Mouse (Mus musculus) midbrain, embryonic 13.5 days (tissue): ENCODE data around the gene Dbh. TPM values are rescaled to one million over a fixed set of nuclear protein-coding genes. Genes with fewer than 3 reads are reported as not detected.

Experiments
- ATAC-seq: fragments of 200-750 bp; cut with Nextera tagmentation; 2 replicates; pipeline ENCODE4 v1.8.0; 2017; ENCODE audit warnings: mild to moderate bottlenecking, moderate TSS enrichment, moderate library complexity
- H3K27ac ChIP-seq: fragments of 300-500 bp; sonication (generic); 2 replicates; pipeline ENCODE4 v1.5.1; 2015; ENCODE audit warnings: inconsistent platforms, mild to moderate bottlenecking, moderate library complexity
- H3K27me3 ChIP-seq: fragments of 300-500 bp; sonication (generic); 2 replicates; pipeline ENCODE4 v1.6.1; 2015; ENCODE audit warnings: mild to moderate bottlenecking, inconsistent platforms
- H3K36me3 ChIP-seq: fragments of 300-500 bp; sonication (generic); 2 replicates; pipeline ENCODE4 v1.6.1; 2015; ENCODE audit warnings: mild to moderate bottlenecking, inconsistent platforms
- H3K4me1 ChIP-seq: fragments of 300-500 bp; sonication (generic); replicated peaks from 2 replicates; pipeline ENCODE4 v1.6.1; 2015; ENCODE audit warnings: inconsistent platforms
- H3K4me2 ChIP-seq: fragments of 300-500 bp; sonication (generic); replicated peaks from 2 replicates; pipeline ENCODE4 v1.6.1; 2015; ENCODE audit warnings: moderate library complexity, mild to moderate bottlenecking, inconsistent platforms
- H3K4me3 ChIP-seq: fragments of 300-500 bp; sonication (generic); replicated peaks from 2 replicates; pipeline ENCODE4 v1.5.1; 2015; ENCODE audit warnings: mild to moderate bottlenecking, inconsistent platforms
- H3K9ac ChIP-seq: fragments of 300-500 bp; sonication (generic); replicated peaks from 2 replicates; pipeline ENCODE4 v1.6.1; 2015; ENCODE audit warnings: mild to moderate bottlenecking, inconsistent platforms
- H3K9me3 ChIP-seq: fragments of 300-500 bp; sonication (generic); 2 replicates; pipeline ENCODE4 v1.6.1; 2016; ENCODE audit warnings: mild to moderate bottlenecking, inconsistent platforms
- WGBS: fragments of 180-500 bp; shearing (Covaris S2); methylation state at CpG from one replicate; pipeline ENCODE4 v1.1.7; 2015; 5-methylcytosine and 5-hydroxymethylcytosine counted together
- polyA plus RNA-seq: library from polyadenylated mRNA; unstranded; fragments of >200 nt; fragmentation: Nextera tagmentation; extraction: Ambion mirVana; gene quantifications from 2 replicates; pipeline ENCODE4 v1.2.1, GENCODE M21; 2015

Gene Dbh
- polyA plus RNA-seq, 1 experiment from 2014 or later: 0.19 TPM

DNA sequence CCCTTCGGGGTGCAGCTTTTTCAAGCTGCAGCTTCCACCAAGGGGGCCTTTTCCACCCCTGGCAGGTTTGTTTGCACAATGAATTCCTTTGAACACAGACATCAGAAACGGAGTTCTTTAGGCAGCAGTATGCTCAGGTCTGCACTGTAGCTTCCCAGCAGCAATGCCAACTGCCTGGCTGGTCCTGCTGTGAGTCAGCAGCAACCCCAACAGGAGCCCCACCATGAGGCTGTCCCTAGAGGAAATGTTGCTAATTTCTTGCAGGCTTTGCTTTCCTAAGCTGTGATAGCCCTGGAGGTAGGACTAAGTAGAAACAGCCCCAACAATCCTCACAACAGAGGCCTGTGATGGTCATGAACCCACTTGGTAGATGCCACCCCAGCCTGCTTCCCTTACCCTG is 2.0 kb downstream of the Dbh start:
- no peak for ATAC-seq
- Histone ChIP-seq H3K27me3 (no peaks in the 10 kb centered on the region), H3K36me3 (no peaks in the 10 kb centered on the region), H3K27ac (no peak overlapping the region), H3K4me1 (peaks cover 12% of the 10 kb centered on the region), H3K4me3 (no peak overlapping the region), H3K9me3 (no peaks in the 10 kb centered on the region), H3K9ac (no peak overlapping the region), H3K4me2 (no peak overlapping the region)
- WGBS: 38% methylated on average over 2 of the region's 2 CpGs

DNA sequence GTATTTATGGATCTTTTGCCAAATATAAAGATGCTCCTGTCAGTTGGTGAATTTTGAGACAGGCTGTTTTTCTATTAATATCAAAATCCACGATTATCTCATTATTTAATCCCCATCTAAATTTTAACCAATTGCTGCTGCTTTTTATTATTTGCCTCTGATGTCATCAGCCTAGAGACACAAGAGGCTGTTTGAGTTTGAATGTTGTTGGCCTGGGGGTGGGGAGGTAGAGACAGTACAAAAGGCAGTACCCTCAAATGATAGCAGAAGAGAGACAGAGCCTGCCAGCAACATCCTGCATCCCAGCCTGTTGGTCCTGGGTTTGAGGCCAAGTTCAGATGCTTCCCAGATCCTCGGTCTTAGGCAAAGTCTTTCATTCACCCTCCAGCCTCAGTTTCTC is 9.2 kb downstream of the Dbh start:
- no peak overlapping the region for H3K4me2 ChIP-seq
- H3K36me3 ChIP-seq: no peaks in the 10 kb centered on the region
- no peaks in the 10 kb centered on the region for H3K27me3 ChIP-seq
- no peak overlapping the region for H3K4me3 ChIP-seq
- no peaks in the 10 kb centered on the region for H3K4me1 ChIP-seq
- no peaks in the 10 kb centered on the region for H3K9me3 ChIP-seq
- no peak overlapping the region for H3K9ac ChIP-seq
- no peak for ATAC-seq
- 79% methylated on average over 2 of the region's 2 CpGs for WGBS
- no peak overlapping the region for H3K27ac ChIP-seq

GRCm38 (mm10) chr2:27175696-27176267 is 10.7 kb downstream of the Dbh start:
- Histone ChIP-seq H3K27me3 (no peaks in the 10 kb centered on the region), H3K4me1 (no peaks in the 10 kb centered on the region), H3K36me3 (no peaks in the 10 kb centered on the region), H3K9ac (no peak overlapping the region), H3K9me3 (no peaks in the 10 kb centered on the region), H3K4me2 (no peak overlapping the region), H3K27ac (no peak overlapping the region), H3K4me3 (no peak overlapping the region)
- WGBS: 80% methylated on average over 10 of the region's 10 CpGs
- no peak for ATAC-seq

GRCm38 (mm10) chr2:27179101-27179500 is 14.1 kb downstream of the Dbh start:
- Histone ChIP-seq H3K9ac (no peak overlapping the region), H3K4me3 (no peak overlapping the region), H3K4me1 (no peaks in the 10 kb centered on the region), H3K27me3 (no peaks in the 10 kb centered on the region), H3K27ac (no peak overlapping the region), H3K36me3 (no peaks in the 10 kb centered on the region), H3K9me3 (no peaks in the 10 kb centered on the region), H3K4me2 (no peak overlapping the region)
- 77% methylated on average over 8 of the region's 8 CpGs for WGBS
- ATAC-seq: no peak

- no peak overlapping the region for H3K27ac ChIP-seq
- 73% methylated on average over 4 of the region's 4 CpGs for WGBS
- no peak for ATAC-seq
- no peaks in the 10 kb centered on the region for H3K36me3 ChIP-seq
- H3K4me3 ChIP-seq: no peak overlapping the region
- no peaks in the 10 kb centered on the region for H3K9me3 ChIP-seq
- no peaks in the 10 kb centered on the region for H3K4me1 ChIP-seq
- H3K27me3 ChIP-seq: no peaks in the 10 kb centered on the region
- H3K4me2 ChIP-seq: no peak overlapping the region
- no peak overlapping the region for H3K9ac ChIP-seq
Measured at GRCm38 (mm10) chr2:27181907-27182306, 16.9 kb downstream of the Dbh start.

- Histone ChIP-seq H3K27ac (no peak overlapping the region), H3K9ac (no peak overlapping the region)
- no peak for ATAC-seq
Measured at GRCm38 (mm10) chr2:27183734-27184133, 18.7 kb downstream of the Dbh start.

GRCm38 (mm10) chr2:27187531-27187930 is 22.5 kb downstream of the Dbh start:
- no peak for ATAC-seq
- Histone ChIP-seq H3K27me3 (no peaks in the 10 kb centered on the region), H3K4me3 (no peak overlapping the region), H3K9ac (no peak overlapping the region), H3K27ac (no peak overlapping the region), H3K4me1 (no peaks in the 10 kb centered on the region), H3K4me2 (no peak overlapping the region), H3K9me3 (no peaks in the 10 kb centered on the region), H3K36me3 (no peaks in the 10 kb centered on the region)
- WGBS: 90% methylated on average over 6 of the region's 6 CpGs

More at GRCm38 (mm10) chr2:27183734-27184133, 18.7 kb downstream of the Dbh start:
- H3K4me3 ChIP-seq: no peak overlapping the region
- no peaks in the 10 kb centered on the region for H3K27me3 ChIP-seq
- no peak overlapping the region for H3K4me2 ChIP-seq
- no peaks in the 10 kb centered on the region for H3K36me3 ChIP-seq
- 84% methylated on average over 12 of the region's 12 CpGs for WGBS
- no peaks in the 10 kb centered on the region for H3K4me1 ChIP-seq
- no peaks in the 10 kb centered on the region for H3K9me3 ChIP-seq

- no peaks in the 10 kb centered on the region for H3K27me3 ChIP-seq
- 65% methylated on average over 4 of the region's 4 CpGs for WGBS
- ATAC-seq: no peak
- no peaks in the 10 kb centered on the region for H3K36me3 ChIP-seq
- no peaks in the 10 kb centered on the region for H3K4me1 ChIP-seq
- H3K9me3 ChIP-seq: no peaks in the 10 kb centered on the region
- H3K4me2 ChIP-seq: no peak overlapping the region
- H3K4me3 ChIP-seq: no peak overlapping the region
- H3K27ac ChIP-seq: no peak overlapping the region
- no peak overlapping the region for H3K9ac ChIP-seq
Measured at GRCm38 (mm10) chr2:27189994-27190393, 25.0 kb downstream of the Dbh start.

DNA sequence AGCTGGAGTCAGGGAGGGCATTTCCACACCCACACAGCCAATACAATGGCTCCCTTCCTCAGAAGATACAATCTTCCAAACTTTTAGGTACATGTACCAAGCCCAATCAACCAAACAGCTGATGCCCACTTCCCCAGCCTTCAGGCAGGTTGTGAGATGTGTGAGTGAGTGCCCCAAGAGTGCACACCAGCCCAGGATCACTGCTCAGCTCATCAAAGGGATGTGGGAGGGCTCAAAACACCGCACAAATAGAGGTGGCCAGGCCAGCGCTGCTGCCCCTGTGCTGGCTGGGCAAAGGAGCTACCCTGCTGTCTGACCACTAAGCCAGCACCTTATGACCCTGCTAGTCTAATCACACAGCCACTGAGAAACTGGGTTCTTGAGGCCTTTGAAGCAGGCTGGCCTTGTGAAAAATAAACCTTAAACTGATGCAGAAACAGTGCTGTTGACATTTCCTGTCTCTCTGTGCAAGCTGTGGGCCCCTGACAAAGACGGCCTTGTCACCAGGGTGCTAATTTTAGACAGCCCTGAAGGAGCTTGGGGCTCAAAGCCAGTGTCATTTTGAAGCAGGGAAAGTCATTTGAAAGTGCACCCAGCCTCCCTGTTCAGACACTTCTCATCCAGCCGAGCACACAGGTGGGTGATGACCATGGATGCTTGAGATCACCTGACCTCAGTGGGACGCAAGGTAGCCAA is 33.7 kb downstream of the Dbh start:
- no peak for ATAC-seq
- WGBS: 62% methylated on average over 5 of the region's 5 CpGs
- Histone ChIP-seq H3K9ac (no peak overlapping the region), H3K9me3 (no peaks in the 10 kb centered on the region), H3K27me3 (no peaks in the 10 kb centered on the region), H3K27ac (no peak overlapping the region), H3K36me3 (no peaks in the 10 kb centered on the region), H3K4me3 (no peak overlapping the region), H3K4me2 (no peak overlapping the region), H3K4me1 (no peaks in the 10 kb centered on the region)

GRCm38 (mm10) chr2:27200586-27200985 is 35.6 kb downstream of the Dbh start:
- no peak overlapping the region for H3K27ac ChIP-seq
- H3K9me3 ChIP-seq: no peaks in the 10 kb centered on the region
- H3K4me3 ChIP-seq: no peak overlapping the region
- H3K4me2 ChIP-seq: no peak overlapping the region
- no peaks in the 10 kb centered on the region for H3K36me3 ChIP-seq
- WGBS: 78% methylated on average over 1 of the region's 1 CpGs
- no peaks in the 10 kb centered on the region for H3K4me1 ChIP-seq
- no peaks in the 10 kb centered on the region for H3K27me3 ChIP-seq
- H3K9ac ChIP-seq: no peak overlapping the region
- no peak for ATAC-seq

- Histone ChIP-seq H3K36me3 (no peaks in the 10 kb centered on the region), H3K9me3 (no peaks in the 10 kb centered on the region), H3K4me1 (no peaks in the 10 kb centered on the region), H3K4me2 (no peak overlapping the region), H3K27ac (no peak overlapping the region), H3K4me3 (no peak overlapping the region), H3K9ac (no peak overlapping the region), H3K27me3 (no peaks in the 10 kb centered on the region)
- no peak for ATAC-seq
- 82% methylated on average over 10 of the region's 10 CpGs for WGBS
Measured at GRCm38 (mm10) chr2:27205666-27206065, 40.6 kb downstream of the Dbh start.

- no peaks in the 10 kb centered on the region for H3K9me3 ChIP-seq
- ATAC-seq: no peak
- H3K4me2 ChIP-seq: no peak overlapping the region
- H3K4me3 ChIP-seq: no peak overlapping the region
- no peaks in the 10 kb centered on the region for H3K36me3 ChIP-seq
- H3K27ac ChIP-seq: no peak overlapping the region
- no peak overlapping the region for H3K9ac ChIP-seq
- H3K4me1 ChIP-seq: no peaks in the 10 kb centered on the region
- 86% methylated on average over 15 of the region's 15 CpGs for WGBS
- H3K27me3 ChIP-seq: no peaks in the 10 kb centered on the region
Measured at GRCm38 (mm10) chr2:27206128-27206797, 41.2 kb downstream of the Dbh start.
